Mouse (Mus musculus): ENCODE measurements around the gene Brd2. TPM values are rescaled to one million over a fixed set of nuclear protein-coding genes. Genes with fewer than 3 reads are reported as not detected.

Brd2 gene
- polyA plus RNA-seq, 1 experiment: 184 TPM

DNA sequence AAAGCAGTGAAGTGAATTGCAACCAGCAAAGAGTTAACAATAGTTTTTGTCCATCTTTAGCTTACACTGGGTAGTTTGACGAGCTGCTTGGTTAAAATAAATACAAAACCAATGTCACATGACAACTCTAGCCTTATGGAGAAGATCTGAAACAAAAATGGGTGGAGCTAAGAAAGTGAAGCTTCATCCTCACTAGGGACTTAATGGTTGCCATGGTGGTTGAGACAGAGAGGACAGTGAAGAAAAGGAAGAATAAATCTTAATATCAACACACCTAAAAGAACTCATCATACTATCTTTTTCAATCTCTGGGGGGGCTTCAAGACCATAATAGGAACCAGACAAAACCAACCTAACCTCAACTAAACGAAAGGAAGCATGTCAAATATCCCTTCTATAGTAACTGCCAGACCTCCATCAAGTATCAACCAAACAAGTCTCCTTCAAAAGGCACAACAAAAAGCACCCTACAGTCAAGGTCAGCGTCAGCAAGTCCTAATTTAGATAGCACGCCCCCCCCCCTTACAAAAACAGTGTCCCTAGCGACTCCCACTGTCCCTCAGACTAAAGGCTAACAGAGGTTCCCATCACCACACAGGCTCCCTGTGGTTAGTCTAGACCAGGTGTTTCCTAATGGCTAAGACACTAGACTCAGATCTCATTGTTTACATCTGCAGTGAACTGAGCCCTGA is 4.9 kb downstream of the Brd2 start:
- Histone ChIP-seq H3K27ac (ENCODE audit: insufficient read depth, low read length) (no peak overlapping the region), H3K4me3 (ENCODE audit: insufficient read depth, low read length) (peak overlapping the region; percentile 99), H3K4me1 (ENCODE audit: control insufficient read depth, insufficient read depth, low read length) (no peaks in the 10 kb centered on the region; the same call in 1 of the 2 replicates)
- TF ChIP-seq POLR2A (IDR thresholded peaks at IDR 0.05; ENCODE audit: extremely low read depth, insufficient read depth, low read length): no peak
- no peak for TF ChIP-seq CTCF (IDR thresholded peaks at IDR 0.05; ENCODE audit: extremely low read depth, insufficient read depth, low read length)

DNA sequence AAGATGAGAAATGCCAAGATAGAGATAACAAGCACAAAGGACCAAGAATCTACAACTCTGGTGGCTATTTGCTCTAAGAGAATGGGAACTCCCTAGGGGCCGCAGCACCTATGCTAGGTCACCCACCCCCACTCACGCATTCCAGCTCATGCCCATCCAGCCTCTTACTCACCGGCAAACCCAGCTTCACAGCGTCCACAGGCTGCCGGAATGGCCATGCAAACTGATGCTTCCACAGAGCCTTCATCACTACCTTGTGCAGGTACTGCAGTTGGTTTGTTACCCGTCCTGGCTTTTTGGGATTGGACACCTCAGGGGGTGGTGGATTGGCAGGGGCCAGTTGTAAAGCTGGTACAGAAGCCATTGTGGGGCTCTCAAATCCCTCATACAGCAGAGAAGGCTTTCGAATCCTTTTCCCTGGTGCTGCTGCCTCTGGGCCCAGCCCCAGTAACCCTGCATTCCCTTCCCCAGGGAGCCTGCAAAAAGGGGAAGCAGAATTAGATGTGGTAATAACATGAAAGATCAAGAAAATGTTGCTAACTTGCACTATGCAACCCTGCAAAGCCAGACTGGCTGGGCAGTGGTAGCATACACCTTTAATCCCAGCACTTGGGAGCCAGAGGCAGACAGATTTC is 5.6 kb downstream of the Brd2 start:
- H3K4me1 ChIP-seq (ENCODE audit: control insufficient read depth, insufficient read depth, low read length): no peaks in the 10 kb centered on the region; the same call in 1 of the 2 replicates
- H3K4me3 ChIP-seq (ENCODE audit: insufficient read depth, low read length): peak overlapping the region; percentile 99
- H3K27ac ChIP-seq (ENCODE audit: insufficient read depth, low read length): no peak overlapping the region
- TF ChIP-seq CTCF (IDR thresholded peaks at IDR 0.05; ENCODE audit: extremely low read depth, insufficient read depth, low read length): no peak
- no peak for TF ChIP-seq POLR2A (IDR thresholded peaks at IDR 0.05; ENCODE audit: extremely low read depth, insufficient read depth, low read length)

DNA sequence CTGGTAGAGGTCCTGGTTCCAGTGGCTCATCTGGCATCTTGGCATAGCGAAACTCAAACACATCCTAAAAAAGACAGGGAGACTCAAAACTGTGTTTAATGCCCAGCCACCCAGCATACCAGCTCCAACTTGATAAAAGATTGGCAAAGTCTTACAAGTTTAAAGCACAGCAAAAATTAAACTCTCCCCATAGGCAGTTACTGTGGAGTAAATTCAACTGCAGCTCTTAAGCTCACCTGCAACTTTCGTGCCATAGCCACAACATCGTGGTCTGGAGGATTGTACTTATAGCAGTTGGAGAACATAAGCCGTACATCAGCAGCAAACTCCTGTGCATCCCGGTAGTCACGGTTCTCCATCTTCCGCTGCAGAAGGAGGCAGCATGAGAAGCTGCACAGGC is 8.3 kb downstream of the Brd2 start:
- Histone ChIP-seq H3K4me3 (ENCODE audit: insufficient read depth, low read length) (no peak overlapping the region), H3K4me1 (ENCODE audit: control insufficient read depth, insufficient read depth, low read length) (no peaks in the 10 kb centered on the region; the same call in 1 of the 2 replicates), H3K27ac (ENCODE audit: insufficient read depth, low read length) (no peak overlapping the region)
- TF ChIP-seq POLR2A (IDR thresholded peaks at IDR 0.05; ENCODE audit: extremely low read depth, insufficient read depth, low read length): no peak
- TF ChIP-seq CTCF (IDR thresholded peaks at IDR 0.05; ENCODE audit: extremely low read depth, insufficient read depth, low read length): no peak

- no peak overlapping the region for H3K4me3 ChIP-seq (ENCODE audit: insufficient read depth, low read length)
- H3K4me1 ChIP-seq (ENCODE audit: control insufficient read depth, insufficient read depth, low read length): no peaks in the 10 kb centered on the region; the same call in 1 of the 2 replicates
- TF ChIP-seq CTCF (IDR thresholded peaks at IDR 0.05; ENCODE audit: extremely low read depth, insufficient read depth, low read length) (no peak), POLR2A (IDR thresholded peaks at IDR 0.05; ENCODE audit: extremely low read depth, insufficient read depth, low read length) (no peak)
- H3K27ac ChIP-seq (ENCODE audit: insufficient read depth, low read length): no peak overlapping the region
These were observed 12.1 kb downstream of the Brd2 start for GRCm38 (mm10) chr17:34110309-34110708.

- no peak overlapping the region for H3K27ac ChIP-seq (ENCODE audit: insufficient read depth, low read length)
- TF ChIP-seq POLR2A (IDR thresholded peaks at IDR 0.05; ENCODE audit: extremely low read depth, insufficient read depth, low read length) (no peak), CTCF (IDR thresholded peaks at IDR 0.05; ENCODE audit: extremely low read depth, insufficient read depth, low read length) (no peak)
- no peaks in the 10 kb centered on the region for H3K4me1 ChIP-seq (ENCODE audit: control insufficient read depth, insufficient read depth, low read length)
- no peak overlapping the region for H3K4me3 ChIP-seq (ENCODE audit: insufficient read depth, low read length)
These were observed 12.6 kb downstream of the Brd2 start for GRCm38 (mm10) chr17:34109806-34110195.

DNA sequence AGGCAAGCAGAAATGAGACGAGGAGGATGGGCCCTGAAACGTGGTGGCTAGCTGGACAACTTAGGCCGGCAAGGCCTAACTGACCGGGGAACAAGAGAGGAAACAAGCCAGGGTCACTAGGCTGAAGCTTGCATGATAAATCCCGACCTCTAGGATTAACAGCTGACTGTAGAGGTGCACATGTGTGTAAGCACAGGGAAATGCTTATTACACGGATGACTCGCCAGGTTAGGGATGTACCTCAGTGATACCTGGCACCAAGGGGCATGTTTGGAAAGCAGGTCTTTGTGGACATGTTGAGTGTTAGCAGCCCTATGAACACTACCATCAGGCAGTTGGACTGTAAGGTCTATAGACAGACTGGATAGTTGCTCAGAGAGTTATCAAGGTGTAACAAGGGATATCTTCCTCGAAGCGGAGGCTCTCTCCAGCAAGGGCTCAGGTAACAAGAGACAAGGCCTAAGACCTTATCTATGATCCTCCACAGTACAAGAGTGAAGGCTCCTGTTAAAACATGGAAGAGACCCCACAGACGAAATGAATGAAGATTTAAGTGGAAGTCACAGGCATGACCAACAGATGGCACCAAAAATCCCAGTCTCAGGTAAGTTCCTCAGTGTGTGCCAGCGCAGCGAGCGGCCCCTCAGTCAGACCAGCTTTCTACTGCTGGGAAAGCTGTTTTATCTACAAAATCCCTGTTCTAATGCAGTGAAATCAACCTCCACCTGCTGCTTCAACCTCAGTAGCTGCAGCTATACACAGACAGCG is 13.2 kb downstream of the Brd2 start:
- no peaks in the 10 kb centered on the region for H3K4me1 ChIP-seq (ENCODE audit: control insufficient read depth, insufficient read depth, low read length)
- no peak overlapping the region for H3K27ac ChIP-seq (ENCODE audit: insufficient read depth, low read length)
- H3K4me3 ChIP-seq (ENCODE audit: insufficient read depth, low read length): no peak overlapping the region
- TF ChIP-seq CTCF (IDR thresholded peaks at IDR 0.05; ENCODE audit: extremely low read depth, insufficient read depth, low read length): peak; percentile 34; the same call in 1 of the 2 replicates
- TF ChIP-seq POLR2A (IDR thresholded peaks at IDR 0.05; ENCODE audit: extremely low read depth, insufficient read depth, low read length): no peak

- TF ChIP-seq POLR2A (IDR thresholded peaks at IDR 0.05; ENCODE audit: extremely low read depth, insufficient read depth, low read length) (no peak), CTCF (IDR thresholded peaks at IDR 0.05; ENCODE audit: extremely low read depth, insufficient read depth, low read length) (no peak)
- no peak overlapping the region for H3K4me3 ChIP-seq (ENCODE audit: insufficient read depth, low read length)
- H3K27ac ChIP-seq (ENCODE audit: insufficient read depth, low read length): no peak overlapping the region
- H3K4me1 ChIP-seq (ENCODE audit: control insufficient read depth, insufficient read depth, low read length): no peaks in the 10 kb centered on the region
These were observed 14.0 kb downstream of the Brd2 start for GRCm38 (mm10) chr17:34108460-34108859.

DNA sequence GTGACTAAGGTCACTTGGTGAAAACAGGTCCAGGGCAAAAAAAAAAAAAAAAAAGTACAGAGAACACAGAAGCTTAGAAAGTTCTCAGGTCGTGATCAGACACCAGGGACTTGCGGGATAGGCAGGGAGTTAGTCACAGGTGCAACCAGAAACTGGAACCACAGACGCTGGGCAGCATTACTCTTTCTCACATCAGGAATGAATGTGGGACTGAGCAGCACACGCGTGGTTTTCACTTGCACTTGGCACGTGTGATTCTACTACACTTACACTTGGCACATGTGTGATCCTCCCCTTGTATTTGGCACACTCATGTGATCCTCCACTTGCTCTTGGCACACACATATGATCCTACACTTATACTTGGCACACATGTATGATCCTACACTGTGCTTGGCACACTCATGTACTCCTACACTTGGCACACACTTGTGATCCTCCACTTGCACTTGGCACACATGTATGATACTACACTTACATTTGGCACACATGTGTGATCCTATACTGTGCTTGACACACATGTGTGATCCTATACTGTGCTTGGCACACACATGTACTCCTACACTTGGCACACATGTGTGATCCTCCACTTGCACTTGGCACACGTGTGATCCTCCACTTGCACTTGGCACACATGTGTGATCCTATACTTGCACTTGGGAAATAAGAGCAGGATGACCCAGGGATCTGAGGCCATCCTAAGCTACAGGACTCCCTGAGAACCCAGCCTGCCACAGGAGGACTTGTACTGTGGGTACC is 15.1 kb downstream of the Brd2 start:
- Histone ChIP-seq H3K4me3 (ENCODE audit: insufficient read depth, low read length) (no peak overlapping the region), H3K27ac (ENCODE audit: insufficient read depth, low read length) (no peak overlapping the region), H3K4me1 (ENCODE audit: control insufficient read depth, insufficient read depth, low read length) (no peaks in the 10 kb centered on the region)
- no peak for TF ChIP-seq POLR2A (IDR thresholded peaks at IDR 0.05; ENCODE audit: extremely low read depth, insufficient read depth, low read length)
- TF ChIP-seq CTCF (IDR thresholded peaks at IDR 0.05; ENCODE audit: extremely low read depth, insufficient read depth, low read length): no peak

- Histone ChIP-seq H3K27ac (ENCODE audit: insufficient read depth, low read length) (no peak overlapping the region), H3K4me3 (ENCODE audit: insufficient read depth, low read length) (no peak overlapping the region), H3K4me1 (ENCODE audit: control insufficient read depth, insufficient read depth, low read length) (no peaks in the 10 kb centered on the region)
- TF ChIP-seq CTCF (IDR thresholded peaks at IDR 0.05; ENCODE audit: extremely low read depth, insufficient read depth, low read length): no peak
- no peak for TF ChIP-seq POLR2A (IDR thresholded peaks at IDR 0.05; ENCODE audit: extremely low read depth, insufficient read depth, low read length)
These were observed 15.9 kb downstream of the Brd2 start for GRCm38 (mm10) chr17:34106555-34106954.
